Mouse (Mus musculus) CH12.LX (cell line): ENCODE measurements around the gene B3gat1.

Experiments used
- CTCF ChIP-seq, 2 experiments: IDR thresholded peaks in 1 of 2; conservative IDR thresholded peaks in 1 of 2; 2 replicates each; pipeline ENCODE4 v1.5.1; 2011 to 2012; ENCODE audit warnings: low read depth in 2 of 2, low read length in 2 of 2, improper control_type of control experiment in 1 of 2, inconsistent platforms in 1 of 2, mild to moderate bottlenecking in 1 of 2, moderate library complexity in 1 of 2
- MXI1 ChIP-seq: IDR thresholded peaks from 2 replicates; pipeline ENCODE4 v1.6.1; 2011; ENCODE audit warnings: mild to moderate bottlenecking, low read depth, low read length, improper control_type of control experiment
- POLR2A ChIP-seq: IDR thresholded peaks from 2 replicates; pipeline ENCODE4 v1.6.1; 2011; ENCODE audit warnings: low read depth, mild to moderate bottlenecking, improper control_type of control experiment, low read length
- RAD21 ChIP-seq: IDR thresholded peaks from 2 replicates; pipeline ENCODE4 v1.6.1; 2011; ENCODE audit warnings: low read depth, mild to moderate bottlenecking, low read length, improper control_type of control experiment, moderate library complexity

DNA sequence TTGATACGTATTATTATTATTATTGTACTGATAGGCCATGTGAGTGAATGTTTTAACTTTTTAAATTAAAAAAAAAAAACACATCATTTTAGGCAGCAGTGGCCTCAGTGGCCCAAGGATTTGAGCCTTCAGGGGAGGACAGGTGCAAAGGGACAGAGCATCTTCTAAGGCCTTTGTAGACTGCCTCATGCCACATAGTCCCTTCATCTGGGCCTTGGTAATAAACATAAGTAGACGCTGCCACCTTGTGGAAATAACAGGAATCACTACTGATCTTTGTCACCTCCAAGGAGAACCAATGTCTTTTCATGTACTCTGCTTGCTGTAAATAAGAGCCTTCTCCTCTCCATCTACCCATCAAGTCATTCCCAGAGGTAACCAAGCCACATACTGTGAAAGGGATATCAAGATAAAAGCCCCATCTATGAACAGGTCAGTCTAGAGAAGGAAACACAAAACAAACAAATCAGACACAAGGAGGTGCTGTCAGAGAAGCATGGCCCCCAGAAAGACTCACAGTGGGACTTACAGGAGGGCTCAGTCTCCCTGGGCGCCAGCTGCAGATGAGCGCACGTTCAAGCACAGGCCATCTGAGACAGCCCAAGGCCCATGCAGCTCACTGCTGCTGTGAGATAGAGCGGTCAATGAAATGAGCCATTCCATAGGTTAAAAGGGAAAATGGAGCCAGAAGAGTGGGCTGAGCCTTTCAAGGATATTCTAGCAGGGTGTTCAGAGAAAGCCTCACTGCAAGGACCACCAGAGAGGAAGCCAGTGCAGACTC lies 42.8 kb downstream of the B3gat1 start:
- TF ChIP-seq MXI1 (no peak), CTCF (conservative IDR thresholded peaks at IDR 0.05 in 1 of 2, IDR thresholded peaks at IDR 0.05 in 1 of 2; ENCODE audit: low read depth in 2 of 2, low read length in 2 of 2) (peak; percentile 71 to 80), RAD21 (peak; percentile 86), POLR2A (no peak)
